Mouse (Mus musculus): ENCODE results near the gene Klhdc1. TPM values are rescaled to one million over a fixed set of nuclear protein-coding genes. Genes with fewer than 3 reads are reported as not detected.

Klhdc1 gene
- polyA plus RNA-seq, 1 experiment from 2014 or later = 6.8 TPM

DNA sequence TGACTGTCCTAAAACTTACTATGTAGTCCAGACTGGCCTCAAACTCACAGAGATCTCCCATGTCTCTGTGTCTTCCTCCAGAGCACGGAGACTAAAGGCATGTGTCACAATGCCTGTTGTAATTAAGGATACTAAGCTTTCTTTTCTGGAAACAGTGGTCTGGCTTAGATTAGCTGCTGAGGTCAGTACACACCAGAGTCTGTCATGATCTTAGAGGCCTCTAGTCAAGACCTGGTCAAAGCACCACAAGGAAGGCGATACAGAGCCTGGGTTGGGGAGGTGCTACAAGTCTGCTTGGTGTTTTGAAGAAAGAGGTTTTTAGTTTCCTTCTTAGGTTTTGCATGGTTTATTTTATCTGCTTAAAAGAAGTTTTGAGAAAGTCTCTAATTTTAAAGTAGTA lies 59.4 kb downstream of the Klhdc1 start:
- ATAC-seq (ENCODE audit: borderline replicate concordance, extremely low read depth, low FRiP score, low TSS enrichment) = no peak
- Histone ChIP-seq H3K9ac (no peak overlapping the region), H3K4me1 (peaks cover 29% of the 10 kb centered on the region), H3K27me3 (no peaks in the 10 kb centered on the region), H3K4me2 (no peak overlapping the region), H3K4me3 (no peak overlapping the region), H3K36me3 (peaks cover 40% of the 10 kb centered on the region), H3K9me3 (no peaks in the 10 kb centered on the region), H3K27ac (no peak overlapping the region)
- WGBS = 85% methylated on average over 2 of the region's 2 CpGs

DNA sequence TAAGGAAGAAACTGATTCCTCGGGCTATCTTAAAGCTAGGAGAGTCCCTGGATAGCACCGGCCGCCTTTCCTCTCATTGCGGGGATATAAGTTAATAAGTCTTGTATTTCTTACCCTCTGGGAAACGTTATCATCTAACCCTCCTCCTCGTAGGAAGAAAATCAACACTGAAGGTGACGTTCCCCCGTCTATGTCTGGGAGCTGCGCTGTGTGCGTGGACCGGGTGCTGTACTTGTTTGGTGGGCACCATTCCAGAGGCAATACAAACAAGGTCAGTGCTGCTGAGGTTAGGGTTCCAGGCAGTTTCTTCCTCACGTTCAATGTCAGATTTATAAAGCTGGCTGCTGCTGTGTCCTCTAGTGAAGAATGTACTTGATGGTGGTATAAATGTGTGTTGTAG lies 61.2 kb downstream of the Klhdc1 start:
- peaks cover 57% of the 10 kb centered on the region for H3K36me3 ChIP-seq
- no peak for ATAC-seq (ENCODE audit: borderline replicate concordance, extremely low read depth, low FRiP score, low TSS enrichment)

DNA sequence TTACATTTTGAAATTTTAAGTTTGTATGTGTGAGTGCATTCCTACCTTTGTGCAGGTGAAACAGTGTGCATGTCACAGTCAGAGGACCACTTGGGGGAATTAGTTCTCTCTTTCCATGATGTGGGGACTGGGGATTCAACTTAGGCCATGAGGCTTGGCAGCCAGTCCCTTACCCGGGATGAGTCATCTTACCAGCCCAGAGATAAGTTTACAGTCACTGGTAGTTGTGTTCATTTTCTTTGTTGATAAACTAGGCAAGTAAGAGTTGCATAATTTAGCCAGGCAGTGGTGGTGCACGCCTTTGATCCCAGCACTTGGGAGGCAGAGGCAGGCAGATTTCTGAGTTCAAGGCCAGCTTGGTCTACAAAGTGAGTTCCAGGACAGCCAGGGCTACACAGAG lies 63.1 kb downstream of the Klhdc1 start:
- H3K9ac ChIP-seq = no peak overlapping the region
- peaks cover 6% of the 10 kb centered on the region for H3K4me1 ChIP-seq
- H3K9me3 ChIP-seq = no peaks in the 10 kb centered on the region
- no peak overlapping the region for H3K4me3 ChIP-seq
- no peak overlapping the region for H3K27ac ChIP-seq
- ATAC-seq (ENCODE audit: borderline replicate concordance, extremely low read depth, low FRiP score, low TSS enrichment) = no peak
- H3K36me3 ChIP-seq = peaks cover 76% of the 10 kb centered on the region
- 86% methylated on average over 2 of the region's 2 CpGs for WGBS
- H3K27me3 ChIP-seq = no peaks in the 10 kb centered on the region
- H3K4me2 ChIP-seq = no peak overlapping the region

More for the DNA sequence above, 61.2 kb downstream of the Klhdc1 start:
- no peaks in the 10 kb centered on the region for H3K27me3 ChIP-seq
- 92% methylated on average over 12 of the region's 12 CpGs for WGBS
- no peak overlapping the region for H3K9ac ChIP-seq
- no peak overlapping the region for H3K27ac ChIP-seq
- H3K4me1 ChIP-seq = peaks cover 22% of the 10 kb centered on the region
- H3K4me2 ChIP-seq = no peak overlapping the region
- no peak overlapping the region for H3K4me3 ChIP-seq
- no peaks in the 10 kb centered on the region for H3K9me3 ChIP-seq

DNA sequence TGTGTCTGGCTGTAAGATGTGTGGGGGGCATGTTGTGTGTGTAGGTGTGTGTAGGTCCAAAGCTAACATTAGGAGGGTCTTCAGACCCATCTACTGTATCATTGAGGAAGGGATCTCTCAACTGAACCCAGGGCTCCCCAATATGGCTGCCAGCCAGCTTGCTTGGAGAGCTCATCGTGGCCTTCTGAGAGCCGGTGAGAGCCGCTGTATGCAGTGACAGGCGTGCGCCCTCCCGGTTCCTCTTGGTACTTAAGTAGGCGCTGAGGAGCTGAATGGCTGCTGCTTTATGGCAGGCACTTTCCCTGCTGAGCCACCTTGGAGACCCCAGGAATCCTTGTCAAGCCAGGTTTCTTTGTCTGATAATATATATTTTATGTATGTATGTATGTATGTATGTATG lies 65.4 kb downstream of the Klhdc1 start:
- H3K27me3 ChIP-seq = no peaks in the 10 kb centered on the region
- WGBS = 84% methylated on average over 7 of the region's 7 CpGs
- no peak overlapping the region for H3K4me3 ChIP-seq
- H3K36me3 ChIP-seq = peaks cover 91% of the 10 kb centered on the region
- H3K9me3 ChIP-seq = no peaks in the 10 kb centered on the region
- H3K4me1 ChIP-seq = no peaks in the 10 kb centered on the region
- no peak for ATAC-seq (ENCODE audit: borderline replicate concordance, extremely low read depth, low FRiP score, low TSS enrichment)
- H3K9ac ChIP-seq = no peak overlapping the region
- no peak overlapping the region for H3K27ac ChIP-seq
- H3K4me2 ChIP-seq = no peak overlapping the region

DNA sequence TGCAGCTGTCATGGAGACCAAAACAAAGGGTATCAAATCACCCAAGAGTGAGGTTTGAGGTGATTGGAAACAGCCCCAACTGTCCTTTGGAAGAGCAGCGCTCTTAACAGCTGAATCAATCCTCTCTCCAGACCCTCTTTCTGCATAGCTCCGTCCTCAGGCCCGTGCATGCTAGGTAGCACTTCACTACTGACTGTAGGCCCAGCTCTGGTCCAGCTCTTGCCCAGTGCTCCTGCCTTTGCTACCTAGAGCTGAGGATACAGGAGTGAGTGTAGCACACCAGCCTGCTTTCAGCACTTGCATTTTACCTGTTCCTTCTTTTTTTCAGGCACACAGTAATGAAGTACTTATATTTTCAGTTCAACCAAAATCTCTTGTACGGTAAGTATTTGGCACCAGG lies 68.7 kb downstream of the Klhdc1 start:
- H3K9me3 ChIP-seq = no peaks in the 10 kb centered on the region
- H3K4me3 ChIP-seq = no peak overlapping the region
- H3K36me3 ChIP-seq = peaks cover 90% of the 10 kb centered on the region
- H3K27ac ChIP-seq = no peak overlapping the region
- no peak overlapping the region for H3K9ac ChIP-seq
- no peak for ATAC-seq (ENCODE audit: borderline replicate concordance, extremely low read depth, low FRiP score, low TSS enrichment)
- no peaks in the 10 kb centered on the region for H3K27me3 ChIP-seq
- no peak overlapping the region for H3K4me2 ChIP-seq
- H3K4me1 ChIP-seq = no peaks in the 10 kb centered on the region
- 96% methylated on average over 4 of the region's 4 CpGs for WGBS

DNA sequence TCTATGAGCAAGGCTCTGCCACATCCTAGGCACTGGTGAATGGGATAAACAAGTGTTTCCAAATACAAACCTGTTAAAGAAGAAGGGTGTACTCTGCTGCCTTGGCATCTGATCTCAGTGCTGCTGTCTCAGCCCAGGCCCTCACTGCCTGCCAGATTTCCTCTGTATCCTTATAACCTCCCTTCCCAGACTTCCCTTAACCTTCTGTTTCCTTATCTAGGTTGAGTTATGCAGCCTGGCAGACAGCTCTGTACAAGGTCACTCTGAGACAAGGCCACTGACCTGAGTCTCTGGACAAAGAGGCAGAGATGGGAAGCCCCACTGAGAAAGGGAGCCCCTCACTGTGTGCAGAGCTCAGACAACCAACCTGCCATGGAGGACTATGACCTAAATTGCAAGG lies 77.5 kb downstream of the Klhdc1 start:
- no peak overlapping the region for H3K4me3 ChIP-seq
- no peaks in the 10 kb centered on the region for H3K27me3 ChIP-seq
- no peaks in the 10 kb centered on the region for H3K4me1 ChIP-seq
- no peak for ATAC-seq (ENCODE audit: borderline replicate concordance, extremely low read depth, low FRiP score, low TSS enrichment)
- H3K27ac ChIP-seq = no peak overlapping the region
- no peak overlapping the region for H3K4me2 ChIP-seq
- H3K9me3 ChIP-seq = no peaks in the 10 kb centered on the region
- peaks cover 76% of the 10 kb centered on the region for H3K36me3 ChIP-seq
- H3K9ac ChIP-seq = no peak overlapping the region

DNA sequence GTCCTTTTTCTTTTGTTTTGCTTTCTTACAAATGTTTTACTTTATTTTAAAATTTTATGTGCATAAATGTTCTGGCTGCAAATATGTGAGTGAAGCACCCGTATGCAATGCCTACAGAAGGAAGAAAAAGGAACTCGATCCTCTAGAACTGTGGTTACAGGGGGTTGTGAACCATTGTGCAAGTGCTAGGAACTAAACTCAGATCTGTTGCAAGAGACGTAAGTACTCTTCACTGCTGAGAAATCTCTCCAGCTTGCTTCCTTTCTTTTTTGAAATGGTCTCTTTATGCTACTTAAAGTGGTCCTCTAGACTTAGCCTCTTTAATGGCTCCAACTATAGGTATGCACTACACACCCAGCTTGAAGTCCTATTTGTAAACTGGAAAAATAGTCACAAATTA lies 90.2 kb downstream of the Klhdc1 start:
- 89% methylated on average over 3 of the region's 3 CpGs for WGBS
- Histone ChIP-seq H3K36me3 (peaks cover 63% of the 10 kb centered on the region), H3K9ac (no peak overlapping the region)

DNA sequence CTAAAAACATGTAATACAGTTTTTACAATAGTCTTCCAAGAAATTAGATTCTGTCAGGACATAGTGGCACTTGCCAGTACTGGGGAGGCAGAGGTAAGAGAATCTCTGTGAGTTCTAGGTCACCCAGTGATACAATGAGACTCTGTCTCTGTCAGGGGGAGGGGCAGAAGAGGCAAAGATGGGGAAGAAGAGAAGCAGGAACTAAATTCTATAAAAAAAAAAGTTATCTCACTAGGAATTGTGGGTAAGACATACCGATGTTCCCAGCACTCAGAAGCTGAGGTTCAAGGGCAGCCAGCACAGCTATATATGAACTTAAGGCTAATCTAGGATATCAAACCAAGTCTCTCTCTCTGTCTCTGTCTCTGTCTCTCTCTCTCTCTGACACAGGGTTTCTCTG lies 91.2 kb downstream of the Klhdc1 start:
- no peaks in the 10 kb centered on the region for H3K4me1 ChIP-seq
- H3K27me3 ChIP-seq = no peaks in the 10 kb centered on the region
- H3K4me3 ChIP-seq = no peak overlapping the region
- H3K9me3 ChIP-seq = no peaks in the 10 kb centered on the region
- no peak overlapping the region for H3K4me2 ChIP-seq
- H3K27ac ChIP-seq = no peak overlapping the region
- H3K36me3 ChIP-seq = peaks cover 64% of the 10 kb centered on the region
- ATAC-seq (ENCODE audit: borderline replicate concordance, extremely low read depth, low FRiP score, low TSS enrichment) = no peak
- no peak overlapping the region for H3K9ac ChIP-seq
- 80% methylated on average over 1 of the region's 1 CpGs for WGBS

More for the DNA sequence above, 90.2 kb downstream of the Klhdc1 start:
- no peaks in the 10 kb centered on the region for H3K4me1 ChIP-seq
- H3K4me3 ChIP-seq = no peak overlapping the region
- H3K27ac ChIP-seq = no peak overlapping the region
- no peak overlapping the region for H3K4me2 ChIP-seq
- H3K27me3 ChIP-seq = no peaks in the 10 kb centered on the region
- ATAC-seq (ENCODE audit: borderline replicate concordance, extremely low read depth, low FRiP score, low TSS enrichment) = no peak
- H3K9me3 ChIP-seq = no peaks in the 10 kb centered on the region

DNA sequence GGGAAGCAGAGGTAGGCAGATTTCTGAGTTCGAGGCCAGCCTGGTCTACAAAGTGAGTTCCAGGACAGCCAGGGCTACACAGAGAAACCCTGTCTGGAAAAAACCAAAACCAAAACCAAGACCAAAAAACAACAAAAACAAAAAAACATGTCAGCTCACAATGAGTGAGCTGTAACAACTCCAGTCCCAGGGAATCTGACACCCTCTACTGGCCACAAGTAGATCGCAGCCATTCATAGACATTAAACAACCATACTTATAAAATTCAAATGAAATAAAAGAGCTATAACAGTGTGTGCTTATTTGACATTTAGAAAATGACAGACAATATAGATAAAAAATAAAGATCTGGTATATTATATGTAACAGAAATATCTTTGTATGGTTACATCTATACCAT lies 92.6 kb downstream of the Klhdc1 start:
- no peak overlapping the region for H3K27ac ChIP-seq
- no peaks in the 10 kb centered on the region for H3K27me3 ChIP-seq
- no peaks in the 10 kb centered on the region for H3K4me1 ChIP-seq
- H3K36me3 ChIP-seq = peaks cover 65% of the 10 kb centered on the region
- no peaks in the 10 kb centered on the region for H3K9me3 ChIP-seq
- no peak for ATAC-seq (ENCODE audit: borderline replicate concordance, extremely low read depth, low FRiP score, low TSS enrichment)
- 83% methylated on average over 2 of the region's 2 CpGs for WGBS
- H3K9ac ChIP-seq = no peak overlapping the region
- no peak overlapping the region for H3K4me2 ChIP-seq
- no peak overlapping the region for H3K4me3 ChIP-seq

Other genes starting within 250 kb of the Klhdc1 start
- gene Rps29, start 82.0 kb upstream of the Klhdc1 start, polyA plus RNA-seq (2015; fragmentation: Nextera tagmentation; extraction: Ambion mirVana) = 1,555 and 1,613 TPM in 2 replicates
- gene Lrr1, start 72.4 kb upstream of the Klhdc1 start, polyA plus RNA-seq (2015; fragmentation: Nextera tagmentation; extraction: Ambion mirVana) = 27.9 and 29.1 TPM in 2 replicates
- gene Rpl36al, start 57.1 kb upstream of the Klhdc1 start, polyA plus RNA-seq (2015; fragmentation: Nextera tagmentation; extraction: Ambion mirVana) = 509 and 512 TPM in 2 replicates
- gene Mgat2, start 57.0 kb upstream of the Klhdc1 start, polyA plus RNA-seq (2015; fragmentation: Nextera tagmentation; extraction: Ambion mirVana) = 56.7 and 58.2 TPM in 2 replicates
- gene Gm49383, start 44.1 kb upstream of the Klhdc1 start, polyA plus RNA-seq (2015; fragmentation: Nextera tagmentation; extraction: Ambion mirVana) = 35.0 and 35.5 TPM in 2 replicates
- 10.3 and 10.5 TPM in 2 replicates for gene Dnaaf2, start 42.7 kb upstream of the Klhdc1 start, polyA plus RNA-seq (2015; fragmentation: Nextera tagmentation; extraction: Ambion mirVana)
- gene Gm49384, start 36.9 kb upstream of the Klhdc1 start, polyA plus RNA-seq (2015; fragmentation: Nextera tagmentation; extraction: Ambion mirVana) = 30.5 and 34.4 TPM in 2 replicates
- gene Pole2, start 13.0 kb upstream of the Klhdc1 start, polyA plus RNA-seq (2015; fragmentation: Nextera tagmentation; extraction: Ambion mirVana) = 33.5 and 36.3 TPM in 2 replicates
- gene Klhdc2, start 55.5 kb downstream of the Klhdc1 start, polyA plus RNA-seq (2015; fragmentation: Nextera tagmentation; extraction: Ambion mirVana) = 124 and 131 TPM in 2 replicates
- gene Nemf, start 116.0 kb downstream of the Klhdc1 start, polyA plus RNA-seq (2015; fragmentation: Nextera tagmentation; extraction: Ambion mirVana) = 76.9 and 84.2 TPM in 2 replicates
- 50.6 and 54.5 TPM in 2 replicates for gene Arf6, start 131.0 kb downstream of the Klhdc1 start, polyA plus RNA-seq (2015; fragmentation: Nextera tagmentation; extraction: Ambion mirVana)
- 1.8 and 1.9 TPM in 2 replicates for gene Gm9887, start 131.3 kb downstream of the Klhdc1 start, polyA plus RNA-seq (2015; fragmentation: Nextera tagmentation; extraction: Ambion mirVana)

Data from lung, embryonic 15.5 days (tissue).